Mouse (Mus musculus) lung, postnatal 0 days (tissue): ENCODE results near the gene Tmem44. TPM values are rescaled to one million over a fixed set of nuclear protein-coding genes. Genes with fewer than 3 reads are reported as not detected.

Source experiments
- ATAC-seq: fragments of 200-750 bp; cut with Nextera tagmentation; 2 replicates; pipeline ENCODE4 v1.8.0; 2017; ENCODE audit warnings: moderate library complexity
- DNase-seq: peaks from one replicate; pipeline ENCODE4 v3.0.0-alpha.2; 2016; ENCODE audit warnings: low spot score
- H3K27ac ChIP-seq: fragments of 300-500 bp; sonication (generic); 2 replicates; pipeline ENCODE4 v1.5.1; 2014; ENCODE audit warnings: antibody characterized with exemption, mild to moderate bottlenecking, low read length, mixed read lengths
- H3K27me3 ChIP-seq: fragments of 300-500 bp; sonication (generic); replicated peaks from 2 replicates; pipeline ENCODE4 v1.6.1; 2014; ENCODE audit warnings: low read length, mixed read lengths; ENCODE audit not compliant: insufficient read depth
- H3K36me3 ChIP-seq: fragments of 300-500 bp; sonication (generic); 2 replicates; pipeline ENCODE4 v1.6.1; 2014; ENCODE audit warnings: low read length, mixed read lengths; ENCODE audit not compliant: insufficient read depth
- H3K4me1 ChIP-seq: fragments of 300-500 bp; sonication (generic); 2 replicates; pipeline ENCODE4 v1.6.1; 2014; ENCODE audit warnings: antibody characterized with exemption, low read depth, low read length, mixed read lengths; ENCODE audit not compliant: insufficient read depth
- H3K4me2 ChIP-seq: fragments of 300-500 bp; sonication (generic); replicated peaks from 2 replicates; pipeline ENCODE4 v1.6.1; 2014; ENCODE audit warnings: low read depth, mild to moderate bottlenecking, low read length, moderate library complexity, mixed read lengths
- H3K4me3 ChIP-seq: fragments of 300-500 bp; sonication (generic); 2 replicates; pipeline ENCODE4 v1.5.1; 2014; ENCODE audit warnings: low read depth, low read length
- H3K9ac ChIP-seq: fragments of 300-500 bp; sonication (generic); replicated peaks from 2 replicates; pipeline ENCODE4 v1.6.1; 2014; ENCODE audit warnings: low read depth, mild to moderate bottlenecking
- H3K9me3 ChIP-seq: fragments of 300-500 bp; sonication (generic); 2 replicates; pipeline ENCODE4 v1.6.1; 2016; ENCODE audit warnings: low read length, mixed read lengths
- CTCF ChIP-seq: IDR thresholded peaks from 2 replicates; pipeline ENCODE4 v1.5.1; 2016; ENCODE audit warnings: antibody characterized with exemption, mild to moderate bottlenecking
- EP300 ChIP-seq: IDR thresholded peaks from 2 replicates; pipeline ENCODE4 v1.6.1; 2016; ENCODE audit warnings: antibody characterized with exemption, mild to moderate bottlenecking, control low read depth
- WGBS: fragments of 180-500 bp; shearing (Covaris S2); extraction: QIAGEN DNeasy Blood & Tissue Kit; methylation state at CpG from one replicate; pipeline ENCODE4 v1.1.7; 2014; 5-methylcytosine and 5-hydroxymethylcytosine counted together
- polyA plus RNA-seq: library from polyadenylated mRNA; unstranded; fragments of >200 nt; fragmentation: Nextera tagmentation; extraction: Ambion mirVana; gene quantifications from 2 replicates; pipeline ENCODE4 v1.2.1, GENCODE M21; 2015

Tmem44 gene
- polyA plus RNA-seq, 1 experiment from 2014 or later: 17.9 TPM

- 75% methylated on average over 4 of the region's 4 CpGs for WGBS
- no peak overlapping the region for H3K9ac ChIP-seq
- no peak for ATAC-seq
- H3K4me3 ChIP-seq: no peak overlapping the region
- no peaks in the 10 kb centered on the region for H3K36me3 ChIP-seq
- DNase-seq: no peak
- no peak overlapping the region for H3K27ac ChIP-seq
- no peaks in the 10 kb centered on the region for H3K27me3 ChIP-seq
- H3K4me2 ChIP-seq: no peak overlapping the region
- no peak for TF ChIP-seq CTCF
- no peak for TF ChIP-seq EP300
- no peaks in the 10 kb centered on the region for H3K9me3 ChIP-seq
- H3K4me1 ChIP-seq: no peaks in the 10 kb centered on the region
Observed at GRCm38 (mm10) chr16:30544693-30545092, 5.9 kb downstream of the Tmem44 start.

GRCm38 (mm10) chr16:30543386-30543785 is 7.3 kb downstream of the Tmem44 start:
- H3K9ac ChIP-seq: no peak overlapping the region
- H3K4me3 ChIP-seq: no peak overlapping the region
- H3K27ac ChIP-seq: no peak overlapping the region
- ATAC-seq: no peak
- H3K4me2 ChIP-seq: no peak overlapping the region
- H3K27me3 ChIP-seq: no peaks in the 10 kb centered on the region
- TF ChIP-seq CTCF: no peak
- no peak for TF ChIP-seq EP300
- no peaks in the 10 kb centered on the region for H3K9me3 ChIP-seq
- H3K36me3 ChIP-seq: no peaks in the 10 kb centered on the region
- DNase-seq: no peak
- WGBS: 92% methylated on average over 9 of the region's 9 CpGs
- no peaks in the 10 kb centered on the region for H3K4me1 ChIP-seq

- 59% methylated on average over 6 of the region's 6 CpGs for WGBS
- no peak for TF ChIP-seq CTCF
- TF ChIP-seq EP300: no peak; the same call in 1 of the 2 replicates
- Histone ChIP-seq H3K36me3 (no peaks in the 10 kb centered on the region), H3K4me1 (no peaks in the 10 kb centered on the region), H3K27me3 (no peaks in the 10 kb centered on the region), H3K27ac (no peak overlapping the region; the same call in 1 of the 2 replicates), H3K9me3 (no peaks in the 10 kb centered on the region), H3K4me2 (no peak overlapping the region), H3K4me3 (no peak overlapping the region), H3K9ac (no peak overlapping the region)
- ATAC-seq (peak; percentile 46; the same call in 1 of the 2 replicates), DNase-seq (no peak)
Observed at GRCm38 (mm10) chr16:30542826-30543225, 7.8 kb downstream of the Tmem44 start.

- no peaks in the 10 kb centered on the region for H3K4me1 ChIP-seq
- H3K4me2 ChIP-seq: 0 out of 2 replicates have a peak overlapping the region, but pooled peaks have one; percentile 17
- TF ChIP-seq EP300 (no peak), CTCF (no peak)
- H3K27me3 ChIP-seq: no peaks in the 10 kb centered on the region
- WGBS: 69% methylated on average over 20 of the region's 20 CpGs
- H3K36me3 ChIP-seq: no peaks in the 10 kb centered on the region
- no peak overlapping the region for H3K4me3 ChIP-seq
- no peak for DNase-seq
- H3K9ac ChIP-seq: no peak overlapping the region
- H3K9me3 ChIP-seq: no peaks in the 10 kb centered on the region
- no peak overlapping the region for H3K27ac ChIP-seq
- peak; percentile 29 for ATAC-seq
Observed at GRCm38 (mm10) chr16:30540107-30541001, 10.3 kb downstream of the Tmem44 start.

GRCm38 (mm10) chr16:30539433-30539832 is 11.2 kb downstream of the Tmem44 start:
- peak; percentile 59; the same call in 1 of the 2 replicates for ATAC-seq

GRCm38 (mm10) chr16:30535075-30535474 is 15.6 kb downstream of the Tmem44 start:
- no peak for DNase-seq
- WGBS: 87% methylated on average over 1 of the region's 1 CpGs
- Histone ChIP-seq H3K27me3 (no peaks in the 10 kb centered on the region), H3K9ac (no peak overlapping the region), H3K4me2 (no peak overlapping the region), H3K27ac (no peak overlapping the region), H3K4me3 (no peak overlapping the region), H3K9me3 (no peaks in the 10 kb centered on the region), H3K36me3 (no peaks in the 10 kb centered on the region), H3K4me1 (no peaks in the 10 kb centered on the region)
- ATAC-seq: no peak
- no peak for TF ChIP-seq CTCF
- TF ChIP-seq EP300: no peak

More at GRCm38 (mm10) chr16:30539433-30539832, 11.2 kb downstream of the Tmem44 start:
- Histone ChIP-seq H3K4me3 (no peak overlapping the region), H3K36me3 (no peaks in the 10 kb centered on the region), H3K27ac (no peak overlapping the region), H3K27me3 (no peaks in the 10 kb centered on the region), H3K9ac (no peak overlapping the region), H3K9me3 (no peaks in the 10 kb centered on the region), H3K4me2 (no peak overlapping the region), H3K4me1 (no peaks in the 10 kb centered on the region)
- TF ChIP-seq CTCF: peak; percentile 88
- no peak for TF ChIP-seq EP300
- peak; percentile 56 for DNase-seq
- 24% methylated on average over 10 of the region's 10 CpGs for WGBS
